Mouse (Mus musculus): Measurements from ENCODE around the gene Prrt3. TPM values are rescaled to one million over a fixed set of nuclear protein-coding genes. Genes with fewer than 3 reads are reported as not detected.

Prrt3 gene
- polyA plus RNA-seq, 1 experiment from 2014 or later = 0.97 TPM

DNA sequence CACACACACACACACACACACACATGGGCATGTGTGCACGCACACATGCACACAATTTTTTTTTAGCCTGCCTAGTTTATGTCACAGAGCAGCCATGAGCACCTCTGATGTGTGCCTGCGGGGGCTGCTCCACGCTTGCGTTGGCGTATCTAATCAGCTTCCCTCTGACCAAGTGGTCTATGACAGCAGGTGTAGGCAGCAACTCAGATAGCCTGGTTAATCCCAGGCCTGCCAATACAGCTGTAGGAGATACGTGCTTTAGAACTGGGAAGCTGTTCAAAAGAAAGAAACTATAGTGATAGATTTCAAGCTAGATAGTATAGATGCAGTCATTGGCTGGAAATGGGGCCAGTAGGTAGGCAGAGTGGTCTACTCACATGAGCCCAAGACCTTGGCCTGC is 28.0 kb downstream of the Prrt3 start:
- no peak overlapping the region for H3K27ac ChIP-seq (ENCODE audit: low read length)
- H3K27me3 ChIP-seq (ENCODE audit: insufficient read depth, low read length) = peaks cover 5% of the 10 kb centered on the region
- H3K9ac ChIP-seq (replicated peaks; ENCODE audit: low read length) = no peak overlapping the region
- H3K9me3 ChIP-seq (ENCODE audit: low read length) = no peaks in the 10 kb centered on the region
- H3K4me2 ChIP-seq (replicated peaks; ENCODE audit: low read depth, low read length) = no peak overlapping the region
- H3K4me1 ChIP-seq (ENCODE audit: insufficient read depth, low read length) = peaks cover 28% of the 10 kb centered on the region
- no peaks in the 10 kb centered on the region for H3K36me3 ChIP-seq (ENCODE audit: insufficient read depth, low read length)
- 79% methylated on average over 6 of the region's 6 CpGs for WGBS
- no peak overlapping the region for H3K4me3 ChIP-seq (ENCODE audit: low read length)
- no peak for ATAC-seq (ENCODE audit: low FRiP score, low TSS enrichment)

DNA sequence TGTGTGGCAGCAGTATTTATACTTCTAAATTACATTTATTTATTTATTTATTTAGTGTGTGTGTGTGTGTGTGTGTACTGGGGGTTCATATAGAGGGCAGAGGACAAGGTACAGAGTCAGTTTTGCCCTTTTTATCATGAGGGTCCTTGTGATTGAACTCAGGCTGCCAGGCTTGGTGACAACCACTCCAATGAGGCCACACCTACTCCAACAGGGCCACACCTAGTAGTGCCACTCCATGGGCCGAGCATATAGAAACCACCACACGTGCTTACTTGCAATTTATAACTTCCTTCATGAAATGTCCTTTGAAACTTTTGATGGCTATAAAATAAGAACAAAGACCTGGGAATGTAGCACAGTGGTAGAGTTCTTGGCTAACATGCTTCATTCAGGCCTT is 28.5 kb downstream of the Prrt3 start:
- H3K9me3 ChIP-seq (ENCODE audit: low read length) = no peaks in the 10 kb centered on the region
- H3K36me3 ChIP-seq (ENCODE audit: insufficient read depth, low read length) = no peaks in the 10 kb centered on the region
- H3K9ac ChIP-seq (replicated peaks; ENCODE audit: low read length) = no peak overlapping the region
- WGBS = 68% methylated on average over 2 of the region's 2 CpGs
- no peak overlapping the region for H3K4me3 ChIP-seq (ENCODE audit: low read length)
- peaks cover 28% of the 10 kb centered on the region for H3K4me1 ChIP-seq (ENCODE audit: insufficient read depth, low read length)
- ATAC-seq (ENCODE audit: low FRiP score, low TSS enrichment) = no peak
- peaks cover 5% of the 10 kb centered on the region for H3K27me3 ChIP-seq (ENCODE audit: insufficient read depth, low read length)
- H3K4me2 ChIP-seq (replicated peaks; ENCODE audit: low read depth, low read length) = no peak overlapping the region
- H3K27ac ChIP-seq (ENCODE audit: low read length) = no peak overlapping the region

DNA sequence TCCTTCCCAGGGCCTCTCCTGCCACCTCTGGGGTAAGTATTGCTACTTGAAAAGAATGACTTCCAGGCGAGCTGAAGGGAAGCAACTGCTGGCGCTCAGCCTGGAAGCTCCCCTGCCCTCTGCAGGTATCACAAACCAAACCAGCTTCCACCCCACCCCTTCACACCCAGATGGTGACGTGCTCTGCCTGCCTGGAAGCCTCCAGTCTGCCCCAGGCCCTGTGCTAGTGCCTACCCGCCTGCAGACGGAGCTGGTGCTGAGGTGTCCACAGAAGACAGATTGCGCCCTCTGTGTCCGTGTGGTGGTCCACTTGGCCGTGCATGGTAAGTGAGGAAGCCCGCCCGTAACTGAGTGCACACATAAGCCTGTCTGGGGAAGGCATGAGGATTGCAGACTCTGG is 29.7 kb downstream of the Prrt3 start:
- H3K9me3 ChIP-seq (ENCODE audit: low read length) = no peaks in the 10 kb centered on the region
- no peak overlapping the region for H3K4me3 ChIP-seq (ENCODE audit: low read length)
- no peaks in the 10 kb centered on the region for H3K36me3 ChIP-seq (ENCODE audit: insufficient read depth, low read length)
- WGBS = 75% methylated on average over 10 of the region's 10 CpGs
- H3K4me2 ChIP-seq (replicated peaks; ENCODE audit: low read depth, low read length) = peak overlapping the region; percentile 62
- H3K27me3 ChIP-seq (ENCODE audit: insufficient read depth, low read length) = peaks cover 5% of the 10 kb centered on the region
- H3K9ac ChIP-seq (replicated peaks; ENCODE audit: low read length) = peak overlapping the region; percentile 73; the same call in 1 of the 2 replicates
- H3K4me1 ChIP-seq (ENCODE audit: insufficient read depth, low read length) = peaks cover 28% of the 10 kb centered on the region
- H3K27ac ChIP-seq (ENCODE audit: low read length) = peak overlapping the region; percentile 78; the same call in 1 of the 2 replicates
- ATAC-seq (ENCODE audit: low FRiP score, low TSS enrichment) = no peak

DNA sequence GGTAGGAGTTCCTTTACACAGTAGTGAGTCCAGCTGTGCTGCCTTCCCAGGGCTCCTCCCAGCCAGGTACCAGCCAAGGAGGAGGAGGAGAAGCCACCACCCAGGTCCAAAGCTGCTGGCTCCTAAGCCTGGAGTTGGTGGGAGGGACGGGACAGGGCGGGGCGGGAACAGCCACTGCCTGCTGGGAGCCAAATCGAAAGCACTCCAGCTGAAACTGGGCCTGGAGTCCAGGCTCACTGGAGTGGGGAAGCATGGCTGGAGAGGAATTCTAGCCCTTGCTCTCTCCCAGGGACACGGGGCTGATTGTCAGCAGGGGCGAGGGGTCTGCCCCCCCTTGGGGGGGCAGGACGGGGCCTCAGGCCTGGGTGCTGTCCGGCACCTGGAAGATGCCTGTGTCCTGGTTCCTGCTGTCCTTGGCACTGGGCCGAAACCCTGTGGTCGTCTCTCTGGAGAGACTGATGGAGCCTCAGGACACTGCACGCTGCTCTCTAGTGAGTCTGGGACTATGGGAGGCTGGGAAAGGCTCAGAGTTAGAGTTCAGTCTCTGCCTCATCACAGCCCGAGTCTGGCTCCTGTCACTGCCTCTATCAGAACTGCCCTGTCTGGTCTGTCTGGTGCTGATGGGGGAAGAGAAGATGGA is 30.3 kb downstream of the Prrt3 start, which contains the start of gene Il17rc:
Gene Il17rc (plus strand): TSS at position 131 of the 640 bp plus-strand sequence.
- peak within 1 kb of the TSS; percentile 78 for H3K27ac ChIP-seq (ENCODE audit: low read length)
- WGBS = 20% methylated on average over 12 of the region's 12 CpGs
- ATAC-seq (ENCODE audit: low FRiP score, low TSS enrichment) = peak; percentile 76
- no peaks in the 10 kb centered on the region for H3K9me3 ChIP-seq (ENCODE audit: low read length)
- H3K36me3 ChIP-seq (ENCODE audit: insufficient read depth, low read length) = no peaks in the 10 kb centered on the region
- H3K4me2 ChIP-seq (replicated peaks; ENCODE audit: low read depth, low read length) = peak within 1 kb of the TSS; percentile 62
- peak within 1 kb of the TSS; percentile 40 for H3K4me3 ChIP-seq (ENCODE audit: low read length)
- H3K27me3 ChIP-seq (ENCODE audit: insufficient read depth, low read length) = peaks cover 5% of the 10 kb centered on the region; the same call in 1 of the 2 replicates
- H3K4me1 ChIP-seq (ENCODE audit: insufficient read depth, low read length) = peaks cover 28% of the 10 kb centered on the region
- H3K9ac ChIP-seq (replicated peaks; ENCODE audit: low read length) = peak within 1 kb of the TSS; percentile 73

DNA sequence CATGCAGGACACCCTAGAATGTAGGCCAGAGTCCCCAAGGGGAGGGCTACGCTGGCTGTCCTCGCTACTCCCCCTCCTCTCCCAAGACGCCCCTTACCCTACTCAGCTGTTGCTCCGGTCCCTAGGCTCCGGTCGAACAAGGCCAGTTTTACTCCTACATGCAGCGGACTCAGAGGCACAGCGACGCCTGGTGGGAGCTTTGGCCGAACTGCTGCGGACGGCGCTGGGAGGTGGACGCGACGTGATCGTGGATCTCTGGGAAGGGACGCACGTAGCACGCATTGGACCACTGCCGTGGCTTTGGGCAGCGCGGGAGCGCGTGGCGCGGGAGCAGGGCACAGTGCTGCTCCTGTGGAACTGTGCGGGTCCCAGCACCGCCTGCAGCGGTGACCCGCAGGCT is 32.3 kb downstream of the Prrt3 start:
- WGBS = 1% methylated on average over 31 of the region's 31 CpGs
- H3K27ac ChIP-seq (ENCODE audit: low read length) = no peak overlapping the region
- peak; percentile 52 for ATAC-seq (ENCODE audit: low FRiP score, low TSS enrichment)

DNA sequence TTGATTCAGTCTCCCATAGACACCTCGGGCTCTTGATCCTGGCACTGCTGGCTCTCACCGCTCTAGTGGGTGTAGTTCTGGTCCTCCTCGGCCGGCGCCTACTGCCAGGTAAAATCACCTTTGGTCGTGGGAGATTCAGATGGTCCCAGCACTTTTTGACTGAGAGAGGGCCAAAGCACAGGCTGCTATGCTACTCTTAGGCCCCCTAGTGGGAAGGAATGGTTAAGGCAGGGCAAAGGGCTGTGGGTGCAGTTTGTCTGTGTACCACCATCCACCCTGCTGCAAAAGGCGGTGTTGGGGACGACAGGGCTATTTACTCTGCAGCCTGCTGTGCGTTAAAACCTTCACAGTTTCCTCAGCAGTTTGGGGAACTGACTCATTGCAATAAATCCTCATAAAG is 32.7 kb downstream of the Prrt3 start:
- Histone ChIP-seq H3K4me3 (ENCODE audit: low read length) (peak overlapping the region; percentile 37), H3K9ac (replicated peaks; ENCODE audit: low read length) (peak overlapping the region; percentile 63), H3K36me3 (ENCODE audit: insufficient read depth, low read length) (no peaks in the 10 kb centered on the region), H3K4me1 (ENCODE audit: insufficient read depth, low read length) (peaks cover 28% of the 10 kb centered on the region), H3K27me3 (ENCODE audit: insufficient read depth, low read length) (peaks cover 5% of the 10 kb centered on the region; the same call in 1 of the 2 replicates), H3K4me2 (replicated peaks; ENCODE audit: low read depth, low read length) (peak overlapping the region; percentile 73), H3K27ac (ENCODE audit: low read length) (no peak overlapping the region), H3K9me3 (ENCODE audit: low read length) (no peaks in the 10 kb centered on the region)
- WGBS = 6% methylated on average over 9 of the region's 9 CpGs
- ATAC-seq (ENCODE audit: low FRiP score, low TSS enrichment) = peak; percentile 64

More for the DNA sequence above, 32.3 kb downstream of the Prrt3 start:
- Histone ChIP-seq H3K9ac (replicated peaks; ENCODE audit: low read length) (peak overlapping the region; percentile 63), H3K4me1 (ENCODE audit: insufficient read depth, low read length) (peaks cover 28% of the 10 kb centered on the region), H3K4me3 (ENCODE audit: low read length) (peak overlapping the region; percentile 37), H3K27me3 (ENCODE audit: insufficient read depth, low read length) (peaks cover 5% of the 10 kb centered on the region; the same call in 1 of the 2 replicates), H3K4me2 (replicated peaks; ENCODE audit: low read depth, low read length) (peak overlapping the region; percentile 73), H3K36me3 (ENCODE audit: insufficient read depth, low read length) (no peaks in the 10 kb centered on the region), H3K9me3 (ENCODE audit: low read length) (no peaks in the 10 kb centered on the region)

DNA sequence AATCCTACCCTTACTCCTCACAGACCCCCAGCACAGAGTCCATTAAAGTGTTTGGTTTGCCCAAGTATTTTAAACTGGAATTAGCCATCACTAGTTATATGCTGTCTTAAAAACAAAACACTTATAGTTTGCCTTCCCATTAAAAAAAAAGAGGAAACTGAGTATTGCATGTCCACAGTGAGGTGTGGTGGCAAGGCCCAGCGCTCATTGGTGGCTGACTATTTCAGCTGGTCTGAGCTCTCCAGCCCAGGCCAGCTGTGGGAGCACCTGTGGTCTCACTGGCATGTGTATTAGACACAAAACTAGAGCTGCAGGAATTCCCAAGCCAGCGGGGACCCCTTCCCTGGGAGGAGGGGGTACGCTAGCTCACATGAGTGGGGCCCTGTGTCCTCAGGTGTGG is 33.2 kb downstream of the Prrt3 start:
- Histone ChIP-seq H3K9me3 (ENCODE audit: low read length) (no peaks in the 10 kb centered on the region), H3K4me2 (replicated peaks; ENCODE audit: low read depth, low read length) (no peak overlapping the region), H3K27me3 (ENCODE audit: insufficient read depth, low read length) (peaks cover 5% of the 10 kb centered on the region; the same call in 1 of the 2 replicates), H3K27ac (ENCODE audit: low read length) (no peak overlapping the region), H3K4me1 (ENCODE audit: insufficient read depth, low read length) (peaks cover 28% of the 10 kb centered on the region), H3K36me3 (ENCODE audit: insufficient read depth, low read length) (no peaks in the 10 kb centered on the region), H3K9ac (replicated peaks; ENCODE audit: low read length) (peak overlapping the region; percentile 37; the same call in 1 of the 2 replicates), H3K4me3 (ENCODE audit: low read length) (no peak overlapping the region)
- 67% methylated on average over 3 of the region's 3 CpGs for WGBS
- no peak for ATAC-seq (ENCODE audit: low FRiP score, low TSS enrichment)

DNA sequence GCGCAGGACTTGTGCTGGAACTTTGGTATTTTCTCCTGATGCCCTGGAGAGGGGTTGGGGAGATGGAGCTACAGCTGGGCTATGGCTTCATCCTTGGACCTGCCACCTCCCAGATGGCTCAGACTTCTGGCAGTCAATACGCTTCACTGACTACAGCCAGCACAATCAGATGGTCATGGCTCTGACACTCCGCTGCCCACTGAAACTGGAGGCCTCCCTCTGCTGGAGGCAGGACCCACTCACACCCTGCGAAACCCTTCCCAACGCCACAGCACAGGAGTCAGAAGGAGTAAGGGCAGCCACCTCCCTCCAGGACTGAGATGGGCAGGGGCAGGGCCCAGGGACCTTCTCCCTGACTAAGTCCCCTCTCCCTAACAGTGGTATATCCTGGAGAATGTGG is 36.1 kb downstream of the Prrt3 start:
- Histone ChIP-seq H3K27me3 (ENCODE audit: insufficient read depth, low read length) (peaks cover 5% of the 10 kb centered on the region; the same call in 1 of the 2 replicates), H3K4me2 (replicated peaks; ENCODE audit: low read depth, low read length) (no peak overlapping the region), H3K36me3 (ENCODE audit: insufficient read depth, low read length) (no peaks in the 10 kb centered on the region), H3K4me3 (ENCODE audit: low read length) (no peak overlapping the region), H3K27ac (ENCODE audit: low read length) (no peak overlapping the region), H3K9ac (replicated peaks; ENCODE audit: low read length) (no peak overlapping the region), H3K4me1 (ENCODE audit: insufficient read depth, low read length) (peaks cover 12% of the 10 kb centered on the region; the same call in 1 of the 2 replicates), H3K9me3 (ENCODE audit: low read length) (no peaks in the 10 kb centered on the region)
- ATAC-seq (ENCODE audit: low FRiP score, low TSS enrichment) = peak; percentile 62; the same call in 1 of the 2 replicates
- 34% methylated on average over 5 of the region's 5 CpGs for WGBS

DNA sequence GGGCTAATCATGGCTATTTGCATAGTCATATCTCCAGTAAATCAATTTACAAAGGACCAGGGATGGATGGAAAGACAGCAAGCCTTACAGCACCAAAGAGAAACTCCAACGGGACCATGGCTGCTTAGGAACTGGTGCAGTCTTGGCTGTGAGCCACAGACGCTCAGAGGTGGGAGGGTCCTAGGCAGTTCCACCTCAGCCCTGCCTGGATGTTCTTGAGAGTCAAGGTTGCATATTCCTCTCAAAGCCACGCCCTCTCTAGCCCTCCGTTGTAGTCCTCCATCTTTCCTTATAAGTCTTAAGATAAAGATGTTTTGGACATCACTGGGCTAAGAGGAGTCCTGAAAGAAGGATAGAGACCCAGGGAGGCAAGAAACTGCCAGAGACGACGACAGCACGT is 37.7 kb downstream of the Prrt3 start:
- no peak overlapping the region for H3K4me2 ChIP-seq (replicated peaks; ENCODE audit: low read depth, low read length)
- 0 out of 2 replicates have a peak, but pooled peaks cover 3% of the 10 kb centered on the region for H3K4me1 ChIP-seq (ENCODE audit: insufficient read depth, low read length)
- WGBS = 69% methylated on average over 7 of the region's 7 CpGs
- H3K4me3 ChIP-seq (ENCODE audit: low read length) = no peak overlapping the region
- no peaks in the 10 kb centered on the region for H3K27me3 ChIP-seq (ENCODE audit: insufficient read depth, low read length)
- H3K9ac ChIP-seq (replicated peaks; ENCODE audit: low read length) = no peak overlapping the region
- H3K9me3 ChIP-seq (ENCODE audit: low read length) = no peaks in the 10 kb centered on the region
- no peaks in the 10 kb centered on the region for H3K36me3 ChIP-seq (ENCODE audit: insufficient read depth, low read length)
- ATAC-seq (ENCODE audit: low FRiP score, low TSS enrichment) = no peak
- no peak overlapping the region for H3K27ac ChIP-seq (ENCODE audit: low read length)

DNA sequence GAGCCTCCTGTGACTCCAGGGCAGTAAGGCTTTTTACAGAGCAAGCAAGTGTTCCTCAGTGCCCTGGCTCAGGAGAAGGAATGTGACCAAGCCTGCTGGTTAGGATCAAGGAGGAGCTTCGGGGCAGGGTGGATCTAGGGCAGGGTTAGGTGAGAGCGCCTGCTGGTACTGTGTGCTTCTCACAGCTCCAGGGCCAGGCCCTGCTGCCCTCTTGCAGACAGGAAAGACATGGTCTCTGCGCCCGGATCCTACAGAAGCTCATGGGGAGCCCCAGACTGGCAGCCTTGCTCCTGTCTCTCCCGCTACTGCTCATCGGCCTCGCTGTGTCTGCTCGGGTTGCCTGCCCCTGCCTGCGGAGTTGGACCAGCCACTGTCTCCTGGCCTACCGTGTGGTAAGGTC is 43.1 kb downstream of the Prrt3 start:
- peak; percentile 82 for ATAC-seq (ENCODE audit: low FRiP score, low TSS enrichment)
- Histone ChIP-seq H3K36me3 (ENCODE audit: insufficient read depth, low read length) (no peaks in the 10 kb centered on the region), H3K4me3 (ENCODE audit: low read length) (no peak overlapping the region), H3K4me2 (replicated peaks; ENCODE audit: low read depth, low read length) (peak overlapping the region; percentile 28; the same call in 1 of the 2 replicates), H3K9ac (replicated peaks; ENCODE audit: low read length) (no peak overlapping the region; the same call in 1 of the 2 replicates), H3K27me3 (ENCODE audit: insufficient read depth, low read length) (no peaks in the 10 kb centered on the region), H3K4me1 (ENCODE audit: insufficient read depth, low read length) (peaks cover 3% of the 10 kb centered on the region; the same call in 1 of the 2 replicates), H3K27ac (ENCODE audit: low read length) (0 out of 2 replicates have a peak overlapping the region, but pooled peaks have one; percentile 35), H3K9me3 (ENCODE audit: low read length) (no peaks in the 10 kb centered on the region)
- WGBS = 54% methylated on average over 10 of the region's 10 CpGs
